Mouse (Mus musculus) kidney, embryonic 16.5 days (tissue): ENCODE results near the gene Tsks. TPM values are rescaled to one million over a fixed set of nuclear protein-coding genes. Genes with fewer than 3 reads are reported as not detected.
A peak's percentile ranks its signal among the peaks of the same experiment; 100 is the strongest.

Source experiments
- ATAC-seq: fragments of 200-750 bp; cut with Nextera tagmentation; 2 replicates; pipeline ENCODE4 v1.8.0; 2017; ENCODE audit warnings: moderate TSS enrichment; ENCODE audit not compliant: low FRiP score, low TSS enrichment
- H3K27ac ChIP-seq: fragments of 300-500 bp; sonication (generic); 2 replicates; pipeline ENCODE4 v1.5.1; 2014; ENCODE audit warnings: low read length
- H3K27me3 ChIP-seq: fragments of 300-500 bp; sonication (generic); 2 replicates; pipeline ENCODE4 v1.6.1; 2014; ENCODE audit warnings: low read length, control low read depth, mixed read lengths; ENCODE audit not compliant: insufficient read depth
- H3K36me3 ChIP-seq: fragments of 300-500 bp; sonication (generic); 2 replicates; pipeline ENCODE4 v1.6.1; 2014; ENCODE audit warnings: low read length, control low read depth, mixed read lengths; ENCODE audit not compliant: insufficient read depth
- H3K4me1 ChIP-seq: fragments of 300-500 bp; sonication (generic); 2 replicates; pipeline ENCODE4 v1.6.1; 2014; ENCODE audit warnings: low read length, control low read depth, mixed read lengths; ENCODE audit not compliant: insufficient read depth
- H3K4me2 ChIP-seq: fragments of 300-500 bp; sonication (generic); replicated peaks from 2 replicates; pipeline ENCODE4 v1.6.1; 2014; ENCODE audit warnings: low read depth, low read length
- H3K4me3 ChIP-seq: fragments of 300-500 bp; sonication (generic); 2 replicates; pipeline ENCODE4 v1.5.1; 2014; ENCODE audit warnings: mild to moderate bottlenecking, low read length
- H3K9ac ChIP-seq: fragments of 300-500 bp; sonication (generic); replicated peaks from 2 replicates; pipeline ENCODE4 v1.6.1; 2014; ENCODE audit warnings: low read length
- H3K9me3 ChIP-seq: fragments of 300-500 bp; sonication (generic); 2 replicates; pipeline ENCODE4 v1.6.1; 2016; ENCODE audit warnings: low read length, control low read depth
- WGBS: fragments of 180-500 bp; shearing (Covaris S2); extraction: QIAGEN DNeasy Blood & Tissue Kit; methylation state at CpG from one replicate; pipeline ENCODE4 v1.1.7; 2014; 5-methylcytosine and 5-hydroxymethylcytosine counted together
- polyA plus RNA-seq: library from polyadenylated mRNA; unstranded; fragments of >200 nt; fragmentation: Nextera tagmentation; extraction: Ambion mirVana; gene quantifications from 2 replicates; pipeline ENCODE4 v1.2.1, GENCODE M21; 2015

Tsks gene
- 0.10 and 0.24 TPM in 2 replicates for polyA plus RNA-seq

GRCm38 (mm10) chr7:44942904-44943303 lies at the start of gene Tsks:
Gene Tsks, plus strand, starts transcription at chr7:44943204.
- Histone ChIP-seq H3K4me2 (no peak within 1 kb of the TSS), H3K4me3 (no peak within 1 kb of the TSS), H3K36me3 (no peaks in the 10 kb centered on the region), H3K27ac (no peak within 1 kb of the TSS), H3K9me3 (no peaks in the 10 kb centered on the region), H3K4me1 (no peaks in the 10 kb centered on the region), H3K27me3 (0 out of 2 replicates have a peak, but pooled peaks cover 2% of the 10 kb centered on the region), H3K9ac (no peak within 1 kb of the TSS)
- ATAC-seq, result no peak
- 69% methylated on average over 7 of the region's 7 CpGs for WGBS

- Histone ChIP-seq H3K4me2 (no peak overlapping the region), H3K27ac (no peak overlapping the region), H3K9me3 (no peaks in the 10 kb centered on the region), H3K27me3 (no peaks in the 10 kb centered on the region), H3K4me3 (no peak overlapping the region), H3K4me1 (peaks cover 48% of the 10 kb centered on the region), H3K36me3 (peaks cover 5% of the 10 kb centered on the region; the same call in 1 of the 2 replicates), H3K9ac (no peak overlapping the region)
- 92% methylated on average over 3 of the region's 3 CpGs for WGBS
- ATAC-seq, result no peak
Measured at GRCm38 (mm10) chr7:44894175-44894574, 48.8 kb upstream of the Tsks start.

- peaks cover 10% of the 10 kb centered on the region; the same call in 1 of the 2 replicates for H3K36me3 ChIP-seq
- no peaks in the 10 kb centered on the region for H3K27me3 ChIP-seq
- no peaks in the 10 kb centered on the region for H3K9me3 ChIP-seq
- WGBS, result 73% methylated on average over 7 of the region's 7 CpGs
- H3K4me2 ChIP-seq, result peak overlapping the region; percentile 81
- H3K4me3 ChIP-seq, result peak overlapping the region; percentile 77
- H3K4me1 ChIP-seq, result peaks cover 47% of the 10 kb centered on the region
- ATAC-seq, result no peak
- H3K9ac ChIP-seq, result peak overlapping the region; percentile 90; the same call in 1 of the 2 replicates
- H3K27ac ChIP-seq, result peak overlapping the region; percentile 87
Measured at GRCm38 (mm10) chr7:44895206-44895592, 47.8 kb upstream of the Tsks start.

- Histone ChIP-seq H3K4me3 (peak within 1 kb of the TSS; percentile 77), H3K4me1 (peaks cover 47% of the 10 kb centered on the region), H3K4me2 (peak within 1 kb of the TSS; percentile 81), H3K9ac (peak within 1 kb of the TSS; percentile 90), H3K9me3 (no peaks in the 10 kb centered on the region), H3K36me3 (peaks cover 16% of the 10 kb centered on the region; the same call in 1 of the 2 replicates), H3K27me3 (no peaks in the 10 kb centered on the region), H3K27ac (peak within 1 kb of the TSS; percentile 87)
- 1% methylated on average over 34 of the region's 34 CpGs for WGBS
- peak; percentile 32 for ATAC-seq
Measured at GRCm38 (mm10) chr7:44895593-44896434, 47.2 kb upstream of the Tsks start, which contains the start of gene Fuz. Gene Fuz, plus strand, starts transcription at chr7:44896079.

- no peak for ATAC-seq
- WGBS, result 25% methylated on average over 10 of the region's 10 CpGs
- H3K4me2 ChIP-seq, result peak overlapping the region; percentile 81
- H3K4me3 ChIP-seq, result peak overlapping the region; percentile 77
- H3K4me1 ChIP-seq, result peaks cover 47% of the 10 kb centered on the region
- H3K9me3 ChIP-seq, result no peaks in the 10 kb centered on the region
- H3K27me3 ChIP-seq, result no peaks in the 10 kb centered on the region
- H3K27ac ChIP-seq, result peak overlapping the region; percentile 87
- H3K9ac ChIP-seq, result peak overlapping the region; percentile 90
- H3K36me3 ChIP-seq, result peaks cover 17% of the 10 kb centered on the region; the same call in 1 of the 2 replicates
Measured at GRCm38 (mm10) chr7:44896499-44896898, 46.5 kb upstream of the Tsks start.

GRCm38 (mm10) chr7:44898607-44899006 lies 44.4 kb upstream of the Tsks start:
- Histone ChIP-seq H3K36me3 (peaks cover 24% of the 10 kb centered on the region; the same call in 1 of the 2 replicates), H3K4me3 (no peak overlapping the region; the same call in 1 of the 2 replicates), H3K4me1 (peaks cover 43% of the 10 kb centered on the region), H3K27ac (0 out of 2 replicates have a peak overlapping the region, but pooled peaks have one; percentile 37), H3K27me3 (no peaks in the 10 kb centered on the region), H3K4me2 (no peak overlapping the region), H3K9ac (peak overlapping the region; percentile 20; the same call in 1 of the 2 replicates), H3K9me3 (no peaks in the 10 kb centered on the region)
- no peak for ATAC-seq
- 37% methylated on average over 19 of the region's 19 CpGs for WGBS

- H3K27ac ChIP-seq, result peak overlapping the region; percentile 71
- WGBS, result 83% methylated on average over 11 of the region's 11 CpGs
- H3K9ac ChIP-seq, result no peak overlapping the region
- H3K27me3 ChIP-seq, result no peaks in the 10 kb centered on the region
- peaks cover 43% of the 10 kb centered on the region for H3K36me3 ChIP-seq
- peak overlapping the region; percentile 60; the same call in 1 of the 2 replicates for H3K4me2 ChIP-seq
- no peak overlapping the region for H3K4me3 ChIP-seq
- peak; percentile 16; the same call in 1 of the 2 replicates for ATAC-seq
- peaks cover 34% of the 10 kb centered on the region for H3K4me1 ChIP-seq
- no peaks in the 10 kb centered on the region for H3K9me3 ChIP-seq
Measured at GRCm38 (mm10) chr7:44900632-44901031, 42.4 kb upstream of the Tsks start.

- Histone ChIP-seq H3K36me3 (peaks cover 49% of the 10 kb centered on the region), H3K4me1 (peaks cover 34% of the 10 kb centered on the region), H3K27ac (peak overlapping the region; percentile 76), H3K9me3 (no peaks in the 10 kb centered on the region), H3K4me3 (peak overlapping the region; percentile 38), H3K9ac (peak overlapping the region; percentile 49), H3K27me3 (no peaks in the 10 kb centered on the region), H3K4me2 (peak overlapping the region; percentile 60)
- WGBS, result 15% methylated on average over 21 of the region's 21 CpGs
- ATAC-seq, result peak; percentile 37; the same call in 1 of the 2 replicates
Measured at GRCm38 (mm10) chr7:44901230-44901722, 41.7 kb upstream of the Tsks start.

GRCm38 (mm10) chr7:44905430-44905829 lies 37.6 kb upstream of the Tsks start:
- H3K9me3 ChIP-seq, result no peaks in the 10 kb centered on the region
- H3K9ac ChIP-seq, result no peak overlapping the region
- H3K4me3 ChIP-seq, result no peak overlapping the region
- no peak for ATAC-seq
- H3K4me2 ChIP-seq, result no peak overlapping the region
- 85% methylated on average over 20 of the region's 20 CpGs for WGBS
- peaks cover 70% of the 10 kb centered on the region for H3K36me3 ChIP-seq
- H3K27me3 ChIP-seq, result no peaks in the 10 kb centered on the region
- H3K4me1 ChIP-seq, result peaks cover 15% of the 10 kb centered on the region
- H3K27ac ChIP-seq, result no peak overlapping the region
